In genomic region chr3:116060320-116060719, GRCm38 (mm10) we compare ENCODE assay signal across 18 mouse cellular contexts.
"Had no signal": no experiment of that assay in that cellular context is flagged by ENCODE, and none has a peak within 500 bp of the region (broad histone marks: within the 10 kb centered on the region; RNA-seq: fewer than 3 reads in every experiment).

No protein-coding gene starts in this region.

- H3K4me2 ChIP-seq: limb, embryonic 12.5 days; limb, embryonic 15.5 days; liver, embryonic 11.5 days; lung, embryonic 14.5 days; midbrain, embryonic 12.5 days; midbrain, embryonic 15.5 days; neural tube, embryonic 12.5 days; stomach, embryonic 15.5 days had no signal

- H3K4me1 ChIP-seq: limb, embryonic 12.5 days; limb, embryonic 15.5 days; midbrain, embryonic 12.5 days; midbrain, embryonic 15.5 days; neural tube, embryonic 12.5 days; stomach, embryonic 15.5 days had no signal

- H3K9ac ChIP-seq: limb, embryonic 12.5 days; limb, embryonic 15.5 days; liver, embryonic 14.5 days; liver, postnatal 0 days; lung, embryonic 14.5 days; midbrain, embryonic 12.5 days; midbrain, embryonic 15.5 days; neural tube, embryonic 12.5 days; stomach, embryonic 15.5 days had no signal

- ATAC-seq: liver, postnatal 0 days; lung, postnatal 0 days; midbrain, embryonic 15.5 days had no signal

- H3K36me3 ChIP-seq: limb, embryonic 12.5 days; limb, embryonic 15.5 days; midbrain, embryonic 12.5 days; midbrain, embryonic 15.5 days; neural tube, embryonic 12.5 days; stomach, embryonic 15.5 days had no signal

- DNase-seq: kidney, postnatal 14 days; kidney, postnatal 4 days; left cerebral cortex, postnatal 4 days; liver, postnatal 0 days; lung, embryonic 14.5 days; right cerebral cortex, postnatal 25 days; spleen, adult 18-20 months; thymus, postnatal 25 days had no signal

- H3K27me3 ChIP-seq: limb, embryonic 12.5 days; limb, embryonic 15.5 days; midbrain, embryonic 12.5 days; midbrain, embryonic 15.5 days; neural tube, embryonic 12.5 days; stomach, embryonic 15.5 days had no signal

- H3K9me3 ChIP-seq: limb, embryonic 12.5 days; limb, embryonic 15.5 days; midbrain, embryonic 12.5 days; midbrain, embryonic 15.5 days; neural tube, embryonic 12.5 days; stomach, embryonic 15.5 days had no signal

- H3K4me3 ChIP-seq: limb, embryonic 12.5 days; limb, embryonic 15.5 days; midbrain, embryonic 12.5 days; midbrain, embryonic 15.5 days; neural tube, embryonic 12.5 days; stomach, embryonic 15.5 days had no signal

- H3K27ac ChIP-seq: limb, embryonic 12.5 days; limb, embryonic 15.5 days; liver, embryonic 14.5 days; macrophage; midbrain, embryonic 12.5 days; midbrain, embryonic 15.5 days; neural tube, embryonic 12.5 days; stomach, embryonic 15.5 days had no signal
